Mouse (Mus musculus) cortical plate, adult 2 months (tissue): ENCODE measurements around the gene Tnxb.

Experiments
- CTCF ChIP-seq: fragments of 200-500 bp; IDR thresholded peaks from 2 replicates; pipeline ENCODE4 v1.5.1; 2011; ENCODE audit warnings: mild to moderate bottlenecking, control low read depth, low read length; ENCODE audit not compliant: insufficient read depth; ENCODE audit errors: extremely low read depth
- POLR2A ChIP-seq: fragments of 200-500 bp; IDR thresholded peaks from 2 replicates; pipeline ENCODE4 v1.6.1; 2011; ENCODE audit warnings: mild to moderate bottlenecking, low read length, control low read depth; ENCODE audit not compliant: insufficient read depth; ENCODE audit errors: extremely low read depth

DNA sequence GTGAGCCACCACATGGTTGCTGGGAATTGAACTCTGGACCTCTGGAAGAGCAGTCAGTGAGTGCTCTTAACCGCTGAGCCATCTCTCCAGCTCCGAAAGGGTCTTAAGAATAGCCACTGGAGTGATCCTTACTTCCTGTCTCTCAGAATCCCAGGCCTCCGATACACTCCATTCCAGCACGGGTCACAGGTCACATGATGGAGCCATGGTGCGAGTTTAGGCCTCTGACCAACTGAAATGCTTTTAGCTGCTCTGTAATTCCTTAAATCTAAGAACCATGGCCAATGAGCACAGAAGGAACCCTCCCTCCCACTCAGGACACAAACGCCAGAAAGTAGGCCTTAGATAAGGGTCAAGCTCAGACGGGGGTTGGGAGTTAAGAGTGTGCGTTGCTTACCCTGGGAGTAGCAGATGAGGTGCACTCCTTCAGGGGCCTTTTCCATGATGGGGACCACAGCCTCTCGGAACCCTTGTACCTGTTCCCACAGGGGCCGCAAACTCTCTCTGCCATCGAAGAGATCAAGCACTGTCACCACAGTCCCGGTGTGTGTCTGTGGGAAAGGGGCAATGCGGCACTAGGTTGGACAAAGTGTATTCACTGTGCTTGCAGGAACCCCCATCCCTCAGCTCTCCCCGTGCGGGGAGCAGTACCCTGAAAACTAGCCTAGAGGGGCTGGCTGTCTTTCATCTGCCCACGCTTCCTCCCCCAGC lies 44.1 kb upstream of the Tnxb start:
- no peak for TF ChIP-seq CTCF
- TF ChIP-seq POLR2A, result no peak
